Mouse (Mus musculus) midbrain, embryonic 14.5 days (tissue): ENCODE measurements around the gene Ctf2. TPM values are rescaled to one million over a fixed set of nuclear protein-coding genes. Genes with fewer than 3 reads are reported as not detected.
A peak's percentile ranks its signal among the peaks of the same experiment; 100 is the strongest.

Experiments used
- ATAC-seq: fragments of 200-750 bp; cut with Nextera tagmentation; 2 replicates; pipeline ENCODE4 v1.8.0; 2017; ENCODE audit warnings: moderate number of reproducible peaks, moderate library complexity; ENCODE audit not compliant: low FRiP score, low TSS enrichment
- DNase-seq: peaks from one replicate; pipeline ENCODE4 v3.0.0-alpha.2; 2015
- H3K27ac ChIP-seq: fragments of 300-500 bp; sonication (generic); replicated peaks from 2 replicates; pipeline ENCODE4 v1.5.1; 2014; ENCODE audit warnings: mild to moderate bottlenecking, low read depth, low read length, moderate library complexity
- H3K27me3 ChIP-seq: fragments of 300-500 bp; sonication (generic); 2 replicates; pipeline ENCODE4 v1.6.1; 2014; ENCODE audit warnings: low read length, control low read depth, mixed read lengths; ENCODE audit not compliant: control insufficient read depth, insufficient read depth
- H3K36me3 ChIP-seq: fragments of 300-500 bp; sonication (generic); 2 replicates; pipeline ENCODE4 v1.6.1; 2014; ENCODE audit warnings: low read length, control low read depth; ENCODE audit not compliant: control insufficient read depth, insufficient read depth
- H3K4me1 ChIP-seq: fragments of 300-500 bp; sonication (generic); 2 replicates; pipeline ENCODE4 v1.6.1; 2014; ENCODE audit warnings: mild to moderate bottlenecking, antibody characterized with exemption, low read length, control low read depth; ENCODE audit not compliant: control insufficient read depth, insufficient read depth
- H3K4me2 ChIP-seq: fragments of 300-500 bp; sonication (generic); 2 replicates; pipeline ENCODE4 v1.6.1; 2014; ENCODE audit warnings: mild to moderate bottlenecking, low read length, moderate library complexity
- H3K4me3 ChIP-seq: fragments of 300-500 bp; sonication (generic); replicated peaks from 2 replicates; pipeline ENCODE4 v1.5.1; 2014; ENCODE audit warnings: low read depth, low read length
- H3K9ac ChIP-seq: fragments of 300-500 bp; sonication (generic); replicated peaks from 2 replicates; pipeline ENCODE4 v1.6.1; 2014; ENCODE audit warnings: mild to moderate bottlenecking, low read length, moderate library complexity
- H3K9me3 ChIP-seq: fragments of 300-500 bp; sonication (generic); 2 replicates; pipeline ENCODE4 v1.6.1; 2016; ENCODE audit warnings: low read length, control low read depth, mixed read lengths; ENCODE audit not compliant: control insufficient read depth
- WGBS: fragments of 180-500 bp; shearing (Covaris S2); extraction: QIAGEN DNeasy Blood & Tissue Kit; methylation state at CpG from one replicate; pipeline ENCODE4 v1.1.7; 2014; 5-methylcytosine and 5-hydroxymethylcytosine counted together
- polyA plus RNA-seq: library from polyadenylated mRNA; unstranded; fragments of >200 nt; fragmentation: Nextera tagmentation; extraction: Ambion mirVana; gene quantifications from 2 replicates; pipeline ENCODE4 v1.2.1, GENCODE M21; 2014

The Ctf2 gene
- polyA plus RNA-seq, 1 experiment from 2014 or later: 0.12 TPM

DNA sequence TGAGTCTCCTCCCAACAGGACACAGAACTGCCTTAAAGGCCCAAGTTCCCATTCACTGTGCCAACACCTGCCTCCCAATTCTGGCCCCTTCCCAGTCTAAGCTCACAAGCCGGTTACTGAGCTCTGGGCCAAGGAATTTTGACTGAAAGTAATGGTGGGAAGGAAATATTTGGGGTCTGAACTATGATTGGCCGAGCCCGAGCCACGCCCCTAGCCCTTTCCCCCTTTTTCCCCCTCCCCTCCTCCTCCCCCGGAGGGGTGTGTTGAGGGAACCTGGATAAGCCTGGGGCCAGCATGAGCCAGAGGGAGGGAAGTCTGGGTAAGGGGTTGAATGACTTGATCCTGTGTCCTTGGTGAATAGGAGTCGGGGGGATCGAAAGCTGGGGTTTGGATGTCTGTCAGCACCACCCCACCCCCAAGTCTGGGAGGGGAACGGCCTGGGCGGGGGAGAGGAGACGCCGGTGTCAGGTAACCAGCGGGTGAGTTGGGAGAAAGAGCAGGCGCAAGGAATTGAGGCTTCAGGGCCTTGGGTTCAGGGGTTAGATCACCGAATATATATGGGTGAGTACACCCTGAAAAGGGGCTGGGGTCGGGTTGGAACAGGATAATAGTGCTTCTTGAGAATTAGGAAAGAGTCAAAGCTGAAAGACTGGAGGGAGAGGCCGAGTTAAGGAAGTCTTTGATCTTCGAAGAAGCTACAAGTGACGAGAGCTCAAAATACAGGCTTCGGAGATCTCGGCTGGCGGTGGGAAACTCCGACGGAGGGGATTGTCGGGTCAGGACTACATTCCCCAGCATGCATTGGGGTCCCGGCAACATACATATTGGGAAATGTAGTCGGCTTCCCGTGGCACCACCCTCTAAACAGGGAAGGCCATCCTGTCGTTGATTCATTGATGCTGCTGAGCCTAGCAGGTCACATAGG, 19.2 kb downstream of the Ctf2 start, which contains the start of gene Ctf1:
Gene Ctf1 (plus strand): TSS at position 276 of the 925 bp plus-strand sequence.
- peak; percentile 91 for DNase-seq
- 1% methylated on average over 28 of the region's 28 CpGs for WGBS
- H3K9ac ChIP-seq: no peak within 1 kb of the TSS
- H3K27me3 ChIP-seq: no peaks in the 10 kb centered on the region
- H3K4me2 ChIP-seq: peak within 1 kb of the TSS; percentile 54
- peak within 1 kb of the TSS; percentile 21 for H3K4me3 ChIP-seq
- peaks cover 15% of the 10 kb centered on the region for H3K4me1 ChIP-seq
- no peaks in the 10 kb centered on the region for H3K36me3 ChIP-seq
- peak; percentile 66; the same call in 1 of the 2 replicates for ATAC-seq
- no peaks in the 10 kb centered on the region for H3K9me3 ChIP-seq
- H3K27ac ChIP-seq: peak within 1 kb of the TSS; percentile 32; the same call in 1 of the 2 replicates

DNA sequence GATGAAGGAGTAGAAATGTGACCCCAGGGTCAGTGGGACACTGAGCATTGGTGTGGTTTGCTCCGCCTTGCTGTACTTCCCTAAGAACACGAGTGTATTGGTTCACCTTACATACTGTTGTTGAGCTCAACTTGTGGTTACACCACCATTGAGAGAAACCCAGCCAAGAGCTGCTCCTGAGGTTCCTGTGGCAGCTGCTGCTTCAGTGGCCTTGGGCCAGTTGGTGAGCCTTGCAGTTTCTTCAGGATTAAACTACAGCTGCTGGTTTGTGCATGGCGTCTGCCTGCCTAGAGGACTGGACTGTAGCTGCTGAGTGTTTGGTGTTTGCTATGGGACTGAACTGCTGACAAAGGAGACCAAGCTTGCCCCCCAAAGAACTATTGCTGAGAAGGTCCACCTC, 20.5 kb downstream of the Ctf2 start:
- H3K27ac ChIP-seq: no peak overlapping the region

DNA sequence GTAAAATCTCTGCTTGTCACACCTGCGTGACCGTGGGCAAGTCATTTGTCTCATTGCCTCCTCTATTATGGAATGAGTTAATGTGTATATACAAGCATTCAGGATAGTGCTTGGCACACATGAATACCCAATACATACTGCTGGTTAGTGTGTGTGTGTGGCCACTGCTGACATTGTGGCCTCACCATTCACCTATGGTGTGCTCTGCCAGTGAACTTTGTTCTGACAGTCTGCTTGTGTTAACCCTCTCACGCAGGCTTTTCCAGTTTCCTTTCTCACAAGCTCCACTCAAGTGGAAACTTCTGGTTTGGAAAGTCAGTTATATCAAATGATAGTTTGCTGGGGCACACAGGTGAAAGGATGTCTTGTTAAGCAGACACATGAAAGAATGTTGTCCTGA, 20.9 kb downstream of the Ctf2 start:
- Histone ChIP-seq H3K27ac (no peak overlapping the region), H3K4me1 (peaks cover 18% of the 10 kb centered on the region), H3K36me3 (peaks cover 5% of the 10 kb centered on the region), H3K27me3 (no peaks in the 10 kb centered on the region), H3K9ac (no peak overlapping the region), H3K9me3 (no peaks in the 10 kb centered on the region), H3K4me3 (no peak overlapping the region), H3K4me2 (no peak overlapping the region)
- DNase-seq: no peak
- WGBS: 91% methylated on average over 3 of the region's 3 CpGs
- ATAC-seq: no peak

More for the DNA sequence above, 20.5 kb downstream of the Ctf2 start:
- H3K4me2 ChIP-seq: no peak overlapping the region
- no peaks in the 10 kb centered on the region for H3K27me3 ChIP-seq
- DNase-seq: no peak
- peaks cover 18% of the 10 kb centered on the region for H3K4me1 ChIP-seq
- no peak overlapping the region for H3K9ac ChIP-seq
- no peaks in the 10 kb centered on the region for H3K9me3 ChIP-seq
- H3K36me3 ChIP-seq: peaks cover under 1% of the 10 kb centered on the region; the same call in 1 of the 2 replicates
- no peak overlapping the region for H3K4me3 ChIP-seq
- WGBS: 77% methylated on average over 3 of the region's 3 CpGs
- no peak for ATAC-seq

DNA sequence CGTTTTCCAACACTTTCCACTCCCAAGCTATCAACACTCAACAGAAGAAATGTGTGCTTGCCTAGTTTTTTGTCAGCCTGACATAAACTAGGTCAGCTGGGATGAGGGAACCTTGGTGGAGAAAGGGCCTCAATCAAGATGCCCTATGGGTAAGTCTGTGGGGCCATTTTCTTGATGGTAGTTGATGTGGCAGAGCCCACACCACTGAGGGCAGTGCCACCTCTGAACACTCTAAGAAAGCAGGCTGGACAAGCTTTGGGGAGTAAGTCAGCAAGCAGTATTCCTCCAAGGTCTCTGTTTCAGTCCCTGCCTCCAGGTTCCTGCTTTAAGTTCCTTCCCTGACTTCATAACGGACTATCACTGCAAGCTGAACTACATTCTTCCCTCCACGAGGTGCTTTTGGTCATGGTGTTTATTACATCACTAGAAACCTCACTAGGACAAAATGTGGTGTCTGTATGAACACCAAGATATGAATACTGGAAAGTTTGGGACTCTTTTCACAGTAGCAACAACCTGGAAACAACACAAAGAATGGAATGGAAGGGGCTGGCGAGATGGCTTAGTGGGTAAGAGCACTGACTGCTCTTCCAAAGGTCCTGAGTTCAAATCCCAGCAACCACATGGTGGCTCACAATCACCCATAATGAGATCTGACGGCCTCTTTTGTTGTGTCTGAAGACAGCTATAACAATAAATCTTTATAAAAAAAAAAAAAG, 22.5 kb downstream of the Ctf2 start:
- Histone ChIP-seq H3K4me1 (peaks cover 18% of the 10 kb centered on the region), H3K27me3 (no peaks in the 10 kb centered on the region), H3K9ac (no peak overlapping the region; the same call in 1 of the 2 replicates), H3K9me3 (no peaks in the 10 kb centered on the region), H3K4me3 (peak overlapping the region; percentile 78), H3K36me3 (peaks cover 19% of the 10 kb centered on the region), H3K27ac (peak overlapping the region; percentile 95; the same call in 1 of the 2 replicates), H3K4me2 (peak overlapping the region; percentile 69)
- no peak for ATAC-seq
- no peak for DNase-seq
- 81% methylated on average over 5 of the region's 5 CpGs for WGBS

DNA sequence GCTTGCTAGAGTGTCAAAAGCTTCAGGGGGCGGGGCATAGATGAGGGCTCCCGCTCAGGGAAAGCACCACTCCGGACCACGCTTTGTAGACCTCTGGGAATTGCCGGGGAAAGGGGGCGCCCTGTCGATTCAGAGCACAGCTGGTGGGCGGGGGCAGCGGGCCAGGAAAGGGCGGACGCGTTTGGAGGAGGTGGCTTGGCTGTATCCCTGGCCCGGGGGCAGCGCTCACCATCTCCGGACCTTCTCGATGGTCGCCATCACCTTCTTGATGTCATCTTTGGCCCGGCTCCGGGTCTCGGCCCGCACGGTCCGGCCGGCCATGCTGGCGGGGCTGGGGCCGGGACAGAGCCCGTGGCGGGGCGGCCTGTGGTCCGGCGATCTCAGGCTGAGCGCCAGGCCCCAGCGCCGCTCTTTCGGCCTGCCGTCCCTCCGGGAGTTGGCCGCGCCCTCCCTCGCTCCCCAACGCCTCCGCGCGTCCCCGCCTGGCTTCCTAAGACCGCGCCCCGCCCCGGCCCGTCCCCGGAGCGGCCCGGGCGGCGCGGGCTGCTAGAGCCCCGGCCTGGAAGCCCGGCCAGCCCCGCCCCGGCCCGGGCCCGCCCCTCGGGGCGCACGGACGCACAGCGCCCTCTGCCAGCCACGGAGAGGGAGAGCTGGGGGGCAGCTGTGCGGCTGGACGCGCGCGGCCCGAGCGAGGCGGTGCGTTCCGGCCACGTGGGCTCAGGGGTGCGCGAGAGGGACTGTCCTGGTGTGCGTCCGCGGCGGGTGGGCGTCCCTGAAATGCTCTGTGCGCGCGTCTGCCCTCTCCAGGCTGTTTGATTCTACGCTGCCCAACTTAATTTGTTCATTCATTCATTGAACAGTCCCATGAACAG, 23.5 kb downstream of the Ctf2 start, which contains the start of gene Bcl7c:
Gene Bcl7c (minus strand): TSS at position 727 of the 872 bp plus-strand sequence.
- peaks cover 18% of the 10 kb centered on the region for H3K4me1 ChIP-seq
- peak within 1 kb of the TSS; percentile 95 for H3K27ac ChIP-seq
- H3K4me2 ChIP-seq: peak within 1 kb of the TSS; percentile 69
- peak within 1 kb of the TSS; percentile 90 for H3K9ac ChIP-seq
- WGBS: 1% methylated on average over 90 of the region's 90 CpGs
- peak; percentile 93 for DNase-seq
- H3K27me3 ChIP-seq: no peaks in the 10 kb centered on the region
- peak within 1 kb of the TSS; percentile 78 for H3K4me3 ChIP-seq
- H3K9me3 ChIP-seq: no peaks in the 10 kb centered on the region
- peak; percentile 87 for ATAC-seq
- peaks cover 28% of the 10 kb centered on the region for H3K36me3 ChIP-seq

DNA sequence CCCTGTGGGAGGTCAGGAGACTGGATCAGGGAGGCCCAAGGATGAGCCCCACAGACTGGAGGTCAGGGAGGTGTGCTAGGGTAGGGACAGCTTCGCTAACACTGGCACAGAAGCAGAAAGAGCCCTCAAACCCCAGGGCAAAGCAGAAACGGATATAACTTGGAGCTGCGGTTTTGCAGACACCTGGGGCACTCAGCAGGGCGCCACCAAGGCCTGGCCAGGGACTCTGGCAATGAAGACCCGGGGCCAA, 24.1 kb downstream of the Ctf2 start:
- peaks cover 33% of the 10 kb centered on the region for H3K36me3 ChIP-seq
- peak overlapping the region; percentile 69 for H3K4me2 ChIP-seq
- H3K27ac ChIP-seq: peak overlapping the region; percentile 95
- H3K9me3 ChIP-seq: no peaks in the 10 kb centered on the region
- WGBS: under 1% methylated on average over 5 of the region's 5 CpGs
- peak overlapping the region; percentile 90 for H3K9ac ChIP-seq
- no peak for DNase-seq
- H3K27me3 ChIP-seq: no peaks in the 10 kb centered on the region
- peaks cover 18% of the 10 kb centered on the region for H3K4me1 ChIP-seq
- no peak for ATAC-seq
- peak overlapping the region; percentile 78 for H3K4me3 ChIP-seq

DNA sequence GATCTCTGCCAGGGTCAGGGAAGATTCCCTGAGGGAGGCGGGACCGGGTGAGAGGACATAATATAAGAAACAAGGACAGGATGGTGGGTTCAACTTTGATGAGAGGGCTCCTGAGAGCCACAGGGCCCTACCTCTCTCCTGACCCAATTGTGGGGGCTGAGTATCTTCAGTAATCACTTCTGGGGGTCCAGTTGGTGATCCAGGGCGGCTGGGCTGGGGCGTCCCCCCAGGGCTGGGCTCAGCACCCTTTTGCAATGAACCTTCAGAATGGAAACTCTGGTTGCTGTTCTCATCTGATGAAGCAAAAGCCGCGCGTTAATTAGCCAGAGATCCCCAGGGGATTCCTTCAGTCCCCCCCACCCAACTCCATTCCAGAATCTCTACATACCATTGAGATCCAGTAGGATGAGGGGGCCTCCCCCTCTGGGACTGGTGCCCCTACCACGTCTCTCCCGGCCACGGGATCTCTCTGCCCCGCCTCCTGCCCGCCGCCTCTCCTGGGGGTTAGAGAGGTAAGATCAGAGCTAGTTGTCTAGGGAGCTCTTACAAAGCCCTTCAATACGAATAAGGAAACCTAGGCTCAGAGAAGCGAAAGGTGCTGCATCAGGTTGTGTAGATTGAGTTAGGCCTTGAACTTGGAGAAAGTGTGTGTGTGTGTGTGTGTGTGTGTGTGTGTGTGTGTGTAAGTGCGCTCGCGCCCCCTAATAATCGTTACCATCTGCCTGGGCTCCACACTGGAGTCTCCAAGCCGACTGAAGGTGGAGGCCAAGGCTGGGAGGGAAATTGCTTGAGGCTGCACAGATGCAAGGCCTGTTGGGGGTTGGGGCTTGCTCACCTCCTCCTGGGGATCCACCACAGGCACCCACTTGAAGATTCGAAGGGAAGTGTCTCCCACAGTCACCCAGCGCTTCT, 24.7 kb downstream of the Ctf2 start:
- 25% methylated on average over 22 of the region's 22 CpGs for WGBS
- DNase-seq (peak; percentile 40), ATAC-seq (no peak)
- Histone ChIP-seq H3K27ac (peak overlapping the region; percentile 95), H3K4me1 (peaks cover 18% of the 10 kb centered on the region), H3K36me3 (peaks cover 37% of the 10 kb centered on the region), H3K4me3 (peak overlapping the region; percentile 78), H3K9ac (peak overlapping the region; percentile 90), H3K9me3 (no peaks in the 10 kb centered on the region), H3K4me2 (peak overlapping the region; percentile 69), H3K27me3 (no peaks in the 10 kb centered on the region)
